Mouse (Mus musculus): ENCODE data around the gene Setd1b. TPM values are rescaled to one million over a fixed set of nuclear protein-coding genes. Genes with fewer than 3 reads are reported as not detected.

Setd1b gene
- polyA plus RNA-seq, 1 experiment from 2014 or later = 12.6 TPM

DNA sequence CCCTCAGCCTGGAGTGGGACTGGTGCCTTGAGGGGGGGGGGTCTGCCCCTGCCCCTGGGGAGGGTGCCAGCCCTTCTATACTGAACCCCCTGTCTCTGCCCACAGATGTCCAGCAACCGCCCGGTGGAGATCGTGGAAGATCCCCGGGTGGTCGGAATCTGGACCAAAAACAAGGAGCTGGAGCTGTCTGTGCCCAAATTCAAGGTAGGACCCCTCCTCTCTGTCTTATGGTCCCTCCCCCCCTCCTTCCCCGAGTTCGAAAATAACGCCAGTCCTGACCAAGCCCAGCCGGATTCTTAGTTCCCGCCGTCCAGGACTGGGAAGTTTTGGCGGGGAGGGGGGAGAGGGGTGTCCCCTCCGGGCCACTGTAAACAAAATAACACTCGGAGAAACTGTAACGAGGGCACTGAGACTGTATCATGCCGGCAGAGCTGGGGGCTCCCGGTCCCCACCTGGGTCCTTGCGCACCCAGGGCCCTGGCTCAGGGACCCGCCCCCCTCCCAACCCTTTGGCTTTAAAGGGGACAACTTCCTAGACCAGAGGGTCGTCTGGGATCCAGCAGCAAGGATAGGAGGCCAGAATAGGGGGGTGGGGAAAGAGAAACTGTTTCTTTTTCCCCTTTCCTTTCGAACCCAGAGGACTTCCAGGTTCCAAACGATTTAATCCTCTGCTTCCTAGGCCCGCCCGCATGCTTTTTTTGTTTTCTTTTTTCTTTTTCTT, 1.4 kb downstream of the Setd1b start:
- Histone ChIP-seq H3K4me1 (replicated peaks; ENCODE audit: control insufficient read depth, insufficient read depth, low read length) (peaks cover 24% of the 10 kb centered on the region), H3K4me2 (replicated peaks) (peak overlapping the region; percentile 100), H3K9me3 (ENCODE audit: control insufficient read depth, low read length) (no peaks in the 10 kb centered on the region), H3K4me3 (replicated peaks; ENCODE audit: low read length) (peak overlapping the region; percentile 91), H3K9ac (peak overlapping the region; percentile 100), H3K27ac (peak overlapping the region; percentile 99), H3K27me3 (ENCODE audit: control insufficient read depth, insufficient read depth, low read length) (no peaks in the 10 kb centered on the region), H3K36me3 (replicated peaks; ENCODE audit: control insufficient read depth, insufficient read depth) (peaks cover 23% of the 10 kb centered on the region)
- no peak for ATAC-seq (ENCODE audit: low FRiP score)
- under 1% methylated on average over 24 of the region's 24 CpGs for WGBS
- DNase-seq (ENCODE audit: low spot score) = peak; percentile 62

DNA sequence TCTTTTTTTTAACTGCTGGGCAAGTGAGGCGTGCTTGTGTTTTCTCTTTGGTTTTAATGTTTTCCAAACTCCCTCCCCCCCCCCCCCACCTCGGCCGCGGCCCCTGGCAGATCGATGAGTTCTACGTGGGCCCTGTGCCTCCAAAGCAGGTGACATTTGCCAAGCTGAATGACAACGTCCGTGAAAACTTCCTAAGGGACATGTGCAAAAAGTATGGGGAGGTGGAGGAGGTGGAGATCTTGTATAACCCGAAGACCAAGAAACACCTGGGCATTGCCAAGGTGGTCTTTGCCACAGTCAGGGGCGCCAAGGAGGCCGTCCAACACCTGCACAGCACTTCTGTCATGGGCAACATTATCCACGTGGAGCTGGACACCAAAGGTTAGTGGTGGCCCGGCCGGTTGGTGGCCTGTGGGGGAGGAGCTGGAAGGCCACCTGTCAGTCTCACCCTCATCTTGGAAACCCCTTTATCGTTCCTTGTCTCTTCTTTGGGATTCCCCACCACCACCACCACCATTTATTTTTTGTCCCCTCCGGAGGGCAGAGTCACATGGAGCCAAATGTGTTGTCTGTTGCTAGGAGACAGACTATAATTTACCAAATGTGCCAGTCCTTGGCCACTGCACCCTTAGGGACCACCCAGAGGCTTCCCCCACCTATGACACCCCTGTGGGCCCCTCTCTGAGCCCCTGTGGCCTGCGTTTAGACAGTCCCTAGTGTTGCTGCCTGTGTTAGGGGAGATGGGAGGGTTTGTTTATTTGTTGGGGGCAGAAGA, 2.2 kb downstream of the Setd1b start:
- Histone ChIP-seq H3K4me1 (replicated peaks; ENCODE audit: control insufficient read depth, insufficient read depth, low read length) (peaks cover 25% of the 10 kb centered on the region), H3K4me2 (replicated peaks) (peak overlapping the region; percentile 100), H3K9ac (peak overlapping the region; percentile 100), H3K9me3 (ENCODE audit: control insufficient read depth, low read length) (no peaks in the 10 kb centered on the region), H3K27ac (0 out of 2 replicates have a peak overlapping the region, but pooled peaks have one; percentile 99), H3K27me3 (ENCODE audit: control insufficient read depth, insufficient read depth, low read length) (no peaks in the 10 kb centered on the region), H3K4me3 (replicated peaks; ENCODE audit: low read length) (peak overlapping the region; percentile 91), H3K36me3 (replicated peaks; ENCODE audit: control insufficient read depth, insufficient read depth) (peaks cover 29% of the 10 kb centered on the region)
- WGBS = 5% methylated on average over 17 of the region's 17 CpGs
- no peak for ATAC-seq (ENCODE audit: low FRiP score)
- DNase-seq (ENCODE audit: low spot score) = no peak

DNA sequence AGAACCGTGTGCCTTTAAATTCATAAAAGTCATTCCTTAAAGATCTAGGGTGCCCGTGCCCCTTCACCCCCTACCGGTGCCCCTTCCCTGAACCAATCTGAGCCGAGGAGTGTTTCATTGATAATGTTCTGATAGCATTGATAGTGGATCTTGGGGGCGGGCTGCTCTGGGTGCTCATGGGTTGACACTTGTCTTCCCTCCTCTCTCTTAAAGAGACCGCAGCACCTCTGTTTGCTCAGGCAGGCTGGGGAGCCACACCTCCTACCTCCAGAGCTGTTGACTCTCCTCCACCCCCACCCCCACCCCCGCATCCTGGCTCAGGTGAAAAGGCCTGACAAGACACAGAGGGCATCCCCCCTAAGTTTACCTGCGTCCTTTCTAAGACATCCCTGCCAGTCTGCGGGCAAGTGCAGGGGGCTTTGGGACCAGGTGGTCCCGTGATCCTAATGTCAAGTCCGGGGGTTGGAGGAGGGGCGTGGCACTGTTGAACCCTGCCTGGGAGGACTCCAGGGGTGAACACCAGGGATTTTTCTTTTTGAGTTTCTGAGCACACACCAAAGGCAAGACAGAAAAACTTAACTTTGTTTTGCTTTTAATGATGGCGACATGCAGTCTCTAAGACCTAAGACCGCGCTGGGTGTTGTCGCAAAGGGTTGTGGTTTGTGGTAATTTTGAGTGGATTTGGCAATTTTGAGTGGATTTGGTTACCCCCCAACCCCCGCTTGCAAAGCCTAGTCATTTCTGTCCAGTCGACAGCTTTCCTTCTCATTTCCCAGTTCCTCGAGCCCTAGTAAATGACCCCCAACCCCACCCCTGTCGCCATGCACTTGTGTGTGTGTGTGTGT, 3.0 kb downstream of the Setd1b start:
- ATAC-seq (ENCODE audit: low FRiP score) (no peak), DNase-seq (ENCODE audit: low spot score) (no peak)
- peaks cover 32% of the 10 kb centered on the region for H3K36me3 ChIP-seq (replicated peaks; ENCODE audit: control insufficient read depth, insufficient read depth)
- peak overlapping the region; percentile 91 for H3K4me3 ChIP-seq (replicated peaks; ENCODE audit: low read length)
- peak overlapping the region; percentile 100 for H3K9ac ChIP-seq
- H3K9me3 ChIP-seq (ENCODE audit: control insufficient read depth, low read length) = no peaks in the 10 kb centered on the region
- H3K4me2 ChIP-seq (replicated peaks) = peak overlapping the region; percentile 100
- H3K4me1 ChIP-seq (replicated peaks; ENCODE audit: control insufficient read depth, insufficient read depth, low read length) = peaks cover 33% of the 10 kb centered on the region
- H3K27ac ChIP-seq = no peak overlapping the region
- no peaks in the 10 kb centered on the region for H3K27me3 ChIP-seq (ENCODE audit: control insufficient read depth, insufficient read depth, low read length)
- WGBS = 40% methylated on average over 20 of the region's 20 CpGs

DNA sequence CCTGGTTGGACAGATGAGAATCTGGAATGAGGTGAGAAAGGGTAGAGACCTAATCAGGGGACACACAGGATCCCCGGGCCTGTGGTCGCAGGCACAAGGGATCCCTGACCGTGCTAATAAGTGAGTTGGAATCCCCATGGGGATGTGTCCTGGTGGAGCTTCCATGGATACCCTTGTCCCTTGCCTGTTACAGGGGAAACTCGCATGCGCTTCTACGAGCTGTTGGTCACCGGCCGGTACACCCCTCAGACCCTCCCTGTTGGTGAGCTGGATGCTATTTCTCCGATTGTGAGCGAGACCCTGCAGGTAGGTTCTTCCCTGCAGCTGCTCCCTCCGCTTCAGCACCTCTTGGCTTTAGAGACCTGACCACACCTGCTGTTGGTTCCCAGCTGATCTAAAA, 4.4 kb downstream of the Setd1b start:
- ATAC-seq (ENCODE audit: low FRiP score) (no peak), DNase-seq (ENCODE audit: low spot score) (no peak)
- H3K27me3 ChIP-seq (ENCODE audit: control insufficient read depth, insufficient read depth, low read length) = no peaks in the 10 kb centered on the region
- WGBS = 82% methylated on average over 11 of the region's 11 CpGs
- no peak overlapping the region for H3K4me3 ChIP-seq (replicated peaks; ENCODE audit: low read length)
- peaks cover 47% of the 10 kb centered on the region for H3K4me1 ChIP-seq (replicated peaks; ENCODE audit: control insufficient read depth, insufficient read depth, low read length)
- no peak overlapping the region for H3K4me2 ChIP-seq (replicated peaks)
- peaks cover 39% of the 10 kb centered on the region for H3K36me3 ChIP-seq (replicated peaks; ENCODE audit: control insufficient read depth, insufficient read depth)
- no peaks in the 10 kb centered on the region for H3K9me3 ChIP-seq (ENCODE audit: control insufficient read depth, low read length)
- H3K27ac ChIP-seq = no peak overlapping the region
- no peak overlapping the region for H3K9ac ChIP-seq

DNA sequence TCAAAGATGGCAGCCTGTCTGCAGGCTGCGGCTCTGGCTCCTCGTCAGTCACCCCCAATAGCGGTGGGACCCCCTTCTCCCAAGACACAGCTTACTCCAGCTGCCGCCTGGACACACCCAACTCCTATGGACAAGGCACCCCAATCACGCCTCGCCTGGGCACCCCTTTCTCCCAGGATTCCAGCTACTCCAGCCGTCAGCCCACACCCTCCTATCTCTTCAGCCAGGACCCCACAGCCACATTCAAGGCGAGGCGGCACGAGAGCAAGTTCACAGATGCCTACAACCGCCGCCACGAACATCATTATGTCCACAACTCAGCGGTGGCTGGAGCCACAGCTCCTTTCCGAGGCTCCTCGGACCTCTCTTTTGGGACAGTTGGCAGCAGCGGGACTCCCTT, 5.6 kb downstream of the Setd1b start:
- 86% methylated on average over 17 of the region's 17 CpGs for WGBS
- H3K36me3 ChIP-seq (replicated peaks; ENCODE audit: control insufficient read depth, insufficient read depth) = peaks cover 50% of the 10 kb centered on the region
- DNase-seq (ENCODE audit: low spot score) (no peak), ATAC-seq (ENCODE audit: low FRiP score) (no peak)
- no peak overlapping the region for H3K4me3 ChIP-seq (replicated peaks; ENCODE audit: low read length)
- no peak overlapping the region for H3K27ac ChIP-seq
- no peaks in the 10 kb centered on the region for H3K9me3 ChIP-seq (ENCODE audit: control insufficient read depth, low read length)
- H3K9ac ChIP-seq = no peak overlapping the region
- no peaks in the 10 kb centered on the region for H3K27me3 ChIP-seq (ENCODE audit: control insufficient read depth, insufficient read depth, low read length)
- H3K4me2 ChIP-seq (replicated peaks) = no peak overlapping the region
- H3K4me1 ChIP-seq (replicated peaks; ENCODE audit: control insufficient read depth, insufficient read depth, low read length) = peaks cover 50% of the 10 kb centered on the region

DNA sequence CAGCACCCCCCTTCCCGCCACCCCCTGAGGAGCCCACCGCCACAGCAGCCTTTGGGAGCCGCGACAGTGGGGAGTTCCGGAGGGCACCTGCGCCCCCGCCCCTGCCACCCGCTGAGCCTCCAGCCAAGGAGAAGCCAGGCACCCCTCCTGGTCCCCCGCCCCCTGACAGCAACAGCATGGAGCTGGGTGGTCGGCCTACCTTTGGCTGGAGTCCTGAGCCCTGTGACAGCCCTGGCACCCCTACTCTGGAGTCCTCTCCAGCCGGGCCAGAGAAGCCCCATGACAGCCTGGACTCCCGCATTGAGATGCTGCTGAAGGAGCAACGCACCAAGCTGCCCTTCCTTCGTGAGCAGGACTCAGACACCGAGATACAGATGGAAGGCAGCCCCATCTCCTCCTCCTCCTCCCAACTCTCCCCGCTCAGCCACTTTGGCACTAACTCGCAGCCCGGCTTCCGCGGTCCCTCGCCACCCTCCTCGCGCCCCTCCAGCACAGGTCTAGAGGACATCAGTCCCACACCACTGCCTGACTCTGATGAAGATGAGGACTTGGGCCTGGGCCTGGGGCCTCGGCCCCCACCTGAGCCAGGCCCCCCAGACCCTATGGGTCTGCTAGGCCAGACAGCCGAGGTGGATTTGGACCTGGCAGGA, 6.2 kb downstream of the Setd1b start:
- Histone ChIP-seq H3K27me3 (ENCODE audit: control insufficient read depth, insufficient read depth, low read length) (no peaks in the 10 kb centered on the region), H3K9ac (no peak overlapping the region), H3K4me2 (replicated peaks) (no peak overlapping the region), H3K4me3 (replicated peaks; ENCODE audit: low read length) (no peak overlapping the region), H3K36me3 (replicated peaks; ENCODE audit: control insufficient read depth, insufficient read depth) (peaks cover 57% of the 10 kb centered on the region), H3K9me3 (ENCODE audit: control insufficient read depth, low read length) (no peaks in the 10 kb centered on the region), H3K27ac (no peak overlapping the region), H3K4me1 (replicated peaks; ENCODE audit: control insufficient read depth, insufficient read depth, low read length) (peaks cover 50% of the 10 kb centered on the region)
- ATAC-seq (ENCODE audit: low FRiP score) = no peak
- 75% methylated on average over 25 of the region's 25 CpGs for WGBS
- DNase-seq (ENCODE audit: low spot score) = no peak

DNA sequence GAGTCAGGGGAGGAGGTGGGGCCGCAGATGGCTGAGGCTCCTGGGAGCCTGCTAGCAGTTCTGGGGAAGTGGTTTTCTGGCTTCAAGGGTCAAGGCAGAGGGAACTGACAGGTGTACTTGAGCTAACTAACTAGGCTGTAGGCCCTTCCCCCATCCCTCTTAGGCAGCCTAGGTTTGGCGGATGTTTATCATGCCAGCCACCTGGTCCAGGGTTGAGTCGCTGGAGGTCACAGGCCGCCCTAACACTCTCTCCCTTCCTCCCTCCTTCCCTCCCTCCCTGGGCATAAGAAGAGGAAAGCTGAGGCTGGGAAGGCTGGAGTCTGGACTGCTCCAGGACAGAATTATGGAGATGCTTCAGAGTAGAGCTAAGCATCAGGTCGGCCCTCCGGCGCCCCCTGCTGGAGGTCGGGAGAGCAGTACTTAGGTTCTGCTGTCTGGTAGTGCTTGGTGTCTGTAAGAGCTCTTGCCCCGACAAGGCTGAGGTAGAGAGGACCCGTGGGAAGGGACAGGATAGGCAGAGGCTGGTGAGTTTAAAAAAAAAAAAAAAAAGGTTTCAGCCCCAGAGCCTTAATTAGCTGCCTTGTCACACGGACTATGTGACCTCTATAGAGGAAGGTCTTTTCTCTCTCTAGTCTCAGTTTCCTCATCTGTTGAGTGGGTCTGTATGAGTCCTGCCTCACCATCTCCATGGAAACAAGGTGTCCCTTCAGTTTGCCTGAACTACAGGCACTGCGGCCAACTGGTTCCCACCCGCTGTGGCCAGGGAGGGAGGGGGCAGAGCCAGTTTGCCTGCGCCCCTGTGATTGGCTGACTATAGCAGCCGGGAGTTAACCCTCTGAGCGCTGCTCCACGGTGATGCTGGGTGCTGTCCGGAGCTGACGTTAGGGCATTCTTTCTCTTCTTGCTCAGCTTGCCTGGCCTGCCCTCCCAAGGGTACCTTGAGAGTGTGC, 7.7 kb downstream of the Setd1b start:
- peak overlapping the region; percentile 29 for H3K4me3 ChIP-seq (replicated peaks; ENCODE audit: low read length)
- no peaks in the 10 kb centered on the region for H3K27me3 ChIP-seq (ENCODE audit: control insufficient read depth, insufficient read depth, low read length)
- H3K4me2 ChIP-seq (replicated peaks) = peak overlapping the region; percentile 54
- DNase-seq (ENCODE audit: low spot score) = peak; percentile 89
- peak; percentile 84 for ATAC-seq (ENCODE audit: low FRiP score)
- H3K4me1 ChIP-seq (replicated peaks; ENCODE audit: control insufficient read depth, insufficient read depth, low read length) = peaks cover 40% of the 10 kb centered on the region
- 10% methylated on average over 19 of the region's 19 CpGs for WGBS
- H3K9ac ChIP-seq = peak overlapping the region; percentile 5
- peaks cover 72% of the 10 kb centered on the region for H3K36me3 ChIP-seq (replicated peaks; ENCODE audit: control insufficient read depth, insufficient read depth)
- no peak overlapping the region for H3K27ac ChIP-seq
- no peaks in the 10 kb centered on the region for H3K9me3 ChIP-seq (ENCODE audit: control insufficient read depth, low read length)

DNA sequence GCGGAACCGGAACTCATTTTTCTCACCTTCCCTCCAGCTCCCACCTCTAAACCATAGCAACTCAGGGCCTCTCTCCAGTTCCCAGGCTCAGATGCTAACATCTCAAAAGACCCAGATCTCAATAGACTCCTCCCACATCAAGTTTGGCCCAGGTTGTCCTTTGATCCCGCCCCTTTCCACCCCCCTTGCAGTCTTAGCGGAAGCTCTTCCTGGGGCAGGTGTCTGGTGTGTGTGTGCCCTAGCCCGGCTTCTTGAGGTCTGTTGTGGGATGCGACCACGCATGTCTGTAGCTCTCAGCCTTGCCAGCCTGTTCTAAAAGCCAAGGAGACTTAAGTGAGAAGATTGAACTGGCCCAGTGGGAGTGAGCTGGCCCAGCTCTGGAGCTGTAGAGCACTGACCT, 8.6 kb downstream of the Setd1b start:
- Histone ChIP-seq H3K9ac (peak overlapping the region; percentile 5), H3K9me3 (ENCODE audit: control insufficient read depth, low read length) (no peaks in the 10 kb centered on the region), H3K4me3 (replicated peaks; ENCODE audit: low read length) (peak overlapping the region; percentile 29), H3K4me1 (replicated peaks; ENCODE audit: control insufficient read depth, insufficient read depth, low read length) (peaks cover 31% of the 10 kb centered on the region), H3K27me3 (ENCODE audit: control insufficient read depth, insufficient read depth, low read length) (no peaks in the 10 kb centered on the region), H3K36me3 (replicated peaks; ENCODE audit: control insufficient read depth, insufficient read depth) (peaks cover 76% of the 10 kb centered on the region), H3K27ac (no peak overlapping the region), H3K4me2 (replicated peaks) (peak overlapping the region; percentile 54)
- ATAC-seq (ENCODE audit: low FRiP score) (no peak), DNase-seq (ENCODE audit: low spot score) (no peak)
- 50% methylated on average over 7 of the region's 7 CpGs for WGBS
